Mouse (Mus musculus) kidney, embryonic 16.5 days (tissue): ENCODE results near the gene Kcnd2. TPM values are rescaled to one million over a fixed set of nuclear protein-coding genes. Genes with fewer than 3 reads are reported as not detected.

Experiments used
- ATAC-seq: fragments of 200-750 bp; cut with Nextera tagmentation; 2 replicates; pipeline ENCODE4 v1.8.0; 2017; ENCODE audit warnings: moderate TSS enrichment; ENCODE audit not compliant: low FRiP score, low TSS enrichment
- H3K27ac ChIP-seq: fragments of 300-500 bp; sonication (generic); 2 replicates; pipeline ENCODE4 v1.5.1; 2014; ENCODE audit warnings: low read length
- H3K27me3 ChIP-seq: fragments of 300-500 bp; sonication (generic); 2 replicates; pipeline ENCODE4 v1.6.1; 2014; ENCODE audit warnings: low read length, control low read depth, mixed read lengths; ENCODE audit not compliant: insufficient read depth
- H3K36me3 ChIP-seq: fragments of 300-500 bp; sonication (generic); 2 replicates; pipeline ENCODE4 v1.6.1; 2014; ENCODE audit warnings: low read length, control low read depth, mixed read lengths; ENCODE audit not compliant: insufficient read depth
- H3K4me1 ChIP-seq: fragments of 300-500 bp; sonication (generic); 2 replicates; pipeline ENCODE4 v1.6.1; 2014; ENCODE audit warnings: low read length, control low read depth, mixed read lengths; ENCODE audit not compliant: insufficient read depth
- H3K4me2 ChIP-seq: fragments of 300-500 bp; sonication (generic); replicated peaks from 2 replicates; pipeline ENCODE4 v1.6.1; 2014; ENCODE audit warnings: low read depth, low read length
- H3K4me3 ChIP-seq: fragments of 300-500 bp; sonication (generic); 2 replicates; pipeline ENCODE4 v1.5.1; 2014; ENCODE audit warnings: mild to moderate bottlenecking, low read length
- H3K9ac ChIP-seq: fragments of 300-500 bp; sonication (generic); replicated peaks from 2 replicates; pipeline ENCODE4 v1.6.1; 2014; ENCODE audit warnings: low read length
- H3K9me3 ChIP-seq: fragments of 300-500 bp; sonication (generic); 2 replicates; pipeline ENCODE4 v1.6.1; 2016; ENCODE audit warnings: low read length, control low read depth
- WGBS: fragments of 180-500 bp; shearing (Covaris S2); extraction: QIAGEN DNeasy Blood & Tissue Kit; methylation state at CpG from one replicate; pipeline ENCODE4 v1.1.7; 2014; 5-methylcytosine and 5-hydroxymethylcytosine counted together
- polyA plus RNA-seq: library from polyadenylated mRNA; unstranded; fragments of >200 nt; fragmentation: Nextera tagmentation; extraction: Ambion mirVana; gene quantifications from 2 replicates; pipeline ENCODE4 v1.2.1, GENCODE M21; 2015

The Kcnd2 gene
- polyA plus RNA-seq, 1 experiment from 2014 or later, result 1.6 TPM

GRCm38 (mm10) chr6:21722238-21722637 lies 506.9 kb downstream of the Kcnd2 start:
- Histone ChIP-seq H3K4me2 (no peak overlapping the region), H3K4me3 (no peak overlapping the region), H3K9ac (no peak overlapping the region), H3K27ac (no peak overlapping the region), H3K27me3 (no peaks in the 10 kb centered on the region), H3K9me3 (no peaks in the 10 kb centered on the region), H3K36me3 (no peaks in the 10 kb centered on the region), H3K4me1 (no peaks in the 10 kb centered on the region)
- WGBS, result 76% methylated on average over 10 of the region's 10 CpGs
- no peak for ATAC-seq

GRCm38 (mm10) chr6:21740606-21741005 lies 525.3 kb downstream of the Kcnd2 start:
- H3K27me3 ChIP-seq, result no peaks in the 10 kb centered on the region
- ATAC-seq, result no peak
- no peak overlapping the region for H3K27ac ChIP-seq
- no peak overlapping the region for H3K4me2 ChIP-seq
- no peak overlapping the region for H3K9ac ChIP-seq
- H3K4me1 ChIP-seq, result no peaks in the 10 kb centered on the region
- 63% methylated on average over 2 of the region's 2 CpGs for WGBS
- H3K9me3 ChIP-seq, result no peaks in the 10 kb centered on the region
- no peak overlapping the region for H3K4me3 ChIP-seq
- H3K36me3 ChIP-seq, result no peaks in the 10 kb centered on the region

DNA sequence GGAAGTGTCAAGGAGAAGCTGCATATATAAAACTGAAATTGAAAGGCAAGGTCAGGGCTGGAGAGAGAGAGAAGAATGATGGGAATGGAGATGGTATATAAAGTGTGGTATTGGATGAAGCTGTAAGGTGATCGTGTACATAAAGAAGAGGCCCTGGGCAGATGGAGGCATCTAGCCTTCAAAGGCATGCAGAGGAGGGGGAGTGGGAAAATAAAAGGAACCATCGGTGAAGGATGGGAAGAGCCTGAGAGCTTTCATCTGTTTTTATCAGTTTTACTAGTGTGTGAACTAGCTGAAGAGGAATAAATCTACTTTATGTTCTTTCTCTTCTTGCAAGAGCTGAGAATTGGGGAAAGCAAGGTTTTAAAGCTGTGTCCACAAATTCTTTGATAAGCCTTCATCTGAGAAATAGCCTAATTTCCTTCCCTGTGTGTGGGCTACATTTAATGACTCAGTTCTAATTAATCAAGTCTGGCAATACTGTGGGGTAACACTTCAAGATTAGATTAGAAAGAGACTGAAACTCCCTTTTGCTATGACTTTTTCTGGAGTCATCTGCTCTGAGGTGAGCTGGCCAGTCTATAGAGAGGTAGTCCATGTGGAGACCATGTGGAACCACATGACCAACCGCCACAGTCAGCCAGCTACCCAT lies 529.4 kb downstream of the Kcnd2 start:
- Histone ChIP-seq H3K4me1 (no peaks in the 10 kb centered on the region), H3K27ac (no peak overlapping the region), H3K9ac (no peak overlapping the region), H3K4me2 (no peak overlapping the region), H3K27me3 (no peaks in the 10 kb centered on the region), H3K4me3 (no peak overlapping the region), H3K9me3 (no peaks in the 10 kb centered on the region), H3K36me3 (no peaks in the 10 kb centered on the region)
- ATAC-seq, result peak; percentile 79
- WGBS, result 32% methylated on average over 3 of the region's 3 CpGs

GRCm38 (mm10) chr6:21747536-21747935 lies 532.2 kb downstream of the Kcnd2 start:
- Histone ChIP-seq H3K9ac (no peak overlapping the region), H3K4me3 (no peak overlapping the region), H3K4me1 (no peaks in the 10 kb centered on the region), H3K27ac (no peak overlapping the region), H3K36me3 (no peaks in the 10 kb centered on the region), H3K4me2 (no peak overlapping the region), H3K9me3 (no peaks in the 10 kb centered on the region), H3K27me3 (no peaks in the 10 kb centered on the region)
- WGBS, result 84% methylated on average over 1 of the region's 1 CpGs
- ATAC-seq, result no peak

GRCm38 (mm10) chr6:21767787-21768221 lies 552.5 kb downstream of the Kcnd2 start:
- 54% methylated on average over 12 of the region's 12 CpGs for WGBS
- H3K4me1 ChIP-seq, result no peaks in the 10 kb centered on the region
- H3K27me3 ChIP-seq, result no peaks in the 10 kb centered on the region
- H3K9ac ChIP-seq, result no peak overlapping the region
- H3K9me3 ChIP-seq, result no peaks in the 10 kb centered on the region
- no peak overlapping the region for H3K27ac ChIP-seq
- 0 out of 2 replicates have a peak, but pooled peaks cover 7% of the 10 kb centered on the region for H3K36me3 ChIP-seq
- no peak overlapping the region for H3K4me3 ChIP-seq
- peak; percentile 35; the same call in 1 of the 2 replicates for ATAC-seq
- H3K4me2 ChIP-seq, result peak overlapping the region; percentile 8; the same call in 1 of the 2 replicates

- no peaks in the 10 kb centered on the region for H3K9me3 ChIP-seq
- H3K27me3 ChIP-seq, result no peaks in the 10 kb centered on the region
- 70% methylated on average over 9 of the region's 9 CpGs for WGBS
- no peak overlapping the region for H3K4me2 ChIP-seq
- H3K4me3 ChIP-seq, result no peak overlapping the region
- H3K9ac ChIP-seq, result no peak overlapping the region
- 0 out of 2 replicates have a peak, but pooled peaks have one; percentile 35 for ATAC-seq
- 0 out of 2 replicates have a peak, but pooled peaks cover 7% of the 10 kb centered on the region for H3K36me3 ChIP-seq
- no peaks in the 10 kb centered on the region for H3K4me1 ChIP-seq
- no peak overlapping the region for H3K27ac ChIP-seq
Observed at GRCm38 (mm10) chr6:21768745-21769446, 553.6 kb downstream of the Kcnd2 start.

DNA sequence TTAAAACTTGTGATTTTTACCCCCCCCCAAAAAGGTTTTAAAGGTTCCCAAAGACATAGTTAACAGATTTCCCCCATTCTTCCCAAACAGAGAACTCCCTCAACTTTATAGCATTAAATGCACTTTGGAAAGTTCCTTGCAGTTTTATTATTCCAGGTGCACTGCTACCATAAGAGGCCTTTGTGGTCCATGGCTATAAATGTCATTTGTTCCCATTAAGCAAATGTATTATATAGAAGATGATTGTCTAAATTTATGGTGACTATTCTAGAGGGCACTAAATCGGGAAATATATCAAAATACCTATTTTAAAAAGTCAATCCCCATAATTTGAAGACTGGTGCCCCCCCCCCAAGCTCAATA lies 554.1 kb downstream of the Kcnd2 start:
- Histone ChIP-seq H3K9me3 (no peaks in the 10 kb centered on the region), H3K9ac (no peak overlapping the region), H3K27ac (no peak overlapping the region), H3K36me3 (0 out of 2 replicates have a peak, but pooled peaks cover 7% of the 10 kb centered on the region), H3K4me1 (no peaks in the 10 kb centered on the region), H3K4me3 (no peak overlapping the region), H3K4me2 (no peak overlapping the region), H3K27me3 (no peaks in the 10 kb centered on the region)
- ATAC-seq, result no peak
- 71% methylated on average over 1 of the region's 1 CpGs for WGBS

- Histone ChIP-seq H3K27me3 (no peaks in the 10 kb centered on the region), H3K4me1 (no peaks in the 10 kb centered on the region), H3K27ac (no peak overlapping the region), H3K9me3 (no peaks in the 10 kb centered on the region), H3K9ac (no peak overlapping the region), H3K36me3 (0 out of 2 replicates have a peak, but pooled peaks cover 7% of the 10 kb centered on the region), H3K4me3 (no peak overlapping the region), H3K4me2 (no peak overlapping the region)
- ATAC-seq, result no peak
- WGBS, result 87% methylated on average over 7 of the region's 7 CpGs
Observed at GRCm38 (mm10) chr6:21774213-21774916, 559.1 kb downstream of the Kcnd2 start.
